Mouse (Mus musculus) kidney, embryonic 15.5 days (tissue): Measurements from ENCODE around the gene Scgn. TPM values are rescaled to one million over a fixed set of nuclear protein-coding genes. Genes with fewer than 3 reads are reported as not detected.

ENCODE experiments used
- ATAC-seq: fragments of 200-750 bp; cut with Nextera tagmentation; replicated peaks from 2 replicates; pipeline ENCODE4 v1.8.0; 2017; ENCODE audit warnings: moderate TSS enrichment; ENCODE audit not compliant: low FRiP score
- H3K27ac ChIP-seq: fragments of 300-500 bp; sonication (generic); 2 replicates; pipeline ENCODE4 v1.5.1; 2015; ENCODE audit warnings: mild to moderate bottlenecking, inconsistent platforms
- H3K27me3 ChIP-seq: fragments of 300-500 bp; sonication (generic); 2 replicates; pipeline ENCODE4 v1.6.1; 2015; ENCODE audit warnings: inconsistent platforms
- H3K36me3 ChIP-seq: fragments of 300-500 bp; sonication (generic); 2 replicates; pipeline ENCODE4 v1.6.1; 2015; ENCODE audit warnings: inconsistent platforms
- H3K4me1 ChIP-seq: fragments of 300-500 bp; sonication (generic); 2 replicates; pipeline ENCODE4 v1.6.1; 2015; ENCODE audit warnings: inconsistent platforms
- H3K4me2 ChIP-seq: fragments of 300-500 bp; sonication (generic); 2 replicates; pipeline ENCODE4 v1.6.1; 2015; ENCODE audit warnings: moderate library complexity, mild to moderate bottlenecking, inconsistent platforms
- H3K4me3 ChIP-seq: fragments of 300-500 bp; sonication (generic); replicated peaks from 2 replicates; pipeline ENCODE4 v1.5.1; 2015; ENCODE audit warnings: mild to moderate bottlenecking, inconsistent platforms
- H3K9ac ChIP-seq: fragments of 300-500 bp; sonication (generic); 2 replicates; pipeline ENCODE4 v1.6.1; 2015; ENCODE audit warnings: mild to moderate bottlenecking, inconsistent platforms
- H3K9me3 ChIP-seq: fragments of 300-500 bp; sonication (generic); replicated peaks from 2 replicates; pipeline ENCODE4 v1.6.1; 2016; ENCODE audit warnings: inconsistent platforms
- WGBS: fragments of 180-500 bp; shearing (Covaris S2); methylation state at CpG from one replicate; pipeline ENCODE4 v1.1.7; 2015; ENCODE audit warnings: mixed read lengths; 5-methylcytosine and 5-hydroxymethylcytosine counted together
- polyA plus RNA-seq: library from polyadenylated mRNA; unstranded; fragments of >200 nt; fragmentation: Nextera tagmentation; extraction: Ambion mirVana; gene quantifications from 2 replicates; pipeline ENCODE4 v1.2.1, GENCODE M21; 2015

Scgn gene
- polyA plus RNA-seq = 0.23 and 0.60 TPM in 2 replicates

- Histone ChIP-seq H3K36me3 (no peaks in the 10 kb centered on the region), H3K4me1 (peaks cover 5% of the 10 kb centered on the region), H3K27me3 (peaks cover 31% of the 10 kb centered on the region), H3K9ac (no peak within 1 kb of the TSS), H3K4me3 (no peak within 1 kb of the TSS), H3K9me3 (no peaks in the 10 kb centered on the region), H3K27ac (no peak within 1 kb of the TSS), H3K4me2 (peak within 1 kb of the TSS; percentile 39; the same call in 1 of the 2 replicates)
- WGBS = under 1% methylated on average over 20 of the region's 20 CpGs
- ATAC-seq = 0 out of 2 replicates have a peak, but pooled peaks have one; percentile 43
Observed at GRCm38 (mm10) chr13:23990928-23991327, at the start of gene Scgn. Scgn (minus strand) TSS chr13:23991214.

GRCm38 (mm10) chr13:24040221-24040620 lies 49.2 kb upstream of the Scgn start:
- Histone ChIP-seq H3K9me3 (no peaks in the 10 kb centered on the region), H3K27ac (no peak overlapping the region), H3K4me2 (no peak overlapping the region), H3K9ac (no peak overlapping the region), H3K4me3 (no peak overlapping the region), H3K4me1 (no peaks in the 10 kb centered on the region), H3K36me3 (peaks cover 46% of the 10 kb centered on the region), H3K27me3 (no peaks in the 10 kb centered on the region)
- ATAC-seq = no peak
- 94% methylated on average over 7 of the region's 7 CpGs for WGBS

GRCm38 (mm10) chr13:24037502-24037901 lies 46.5 kb upstream of the Scgn start:
- Histone ChIP-seq H3K27me3 (no peaks in the 10 kb centered on the region), H3K9ac (no peak overlapping the region), H3K9me3 (no peaks in the 10 kb centered on the region), H3K27ac (no peak overlapping the region), H3K4me2 (no peak overlapping the region), H3K4me3 (no peak overlapping the region), H3K36me3 (peaks cover 29% of the 10 kb centered on the region), H3K4me1 (no peaks in the 10 kb centered on the region)
- no peak for ATAC-seq
- WGBS = 83% methylated on average over 3 of the region's 3 CpGs

GRCm38 (mm10) chr13:24036150-24036549 lies 45.1 kb upstream of the Scgn start:
- no peaks in the 10 kb centered on the region for H3K9me3 ChIP-seq
- H3K27me3 ChIP-seq = no peaks in the 10 kb centered on the region
- no peaks in the 10 kb centered on the region for H3K4me1 ChIP-seq
- no peak overlapping the region for H3K27ac ChIP-seq
- no peak overlapping the region for H3K4me3 ChIP-seq
- peaks cover 20% of the 10 kb centered on the region for H3K36me3 ChIP-seq
- no peak overlapping the region for H3K9ac ChIP-seq
- H3K4me2 ChIP-seq = no peak overlapping the region
- no peak for ATAC-seq
- 88% methylated on average over 18 of the region's 18 CpGs for WGBS

GRCm38 (mm10) chr13:24027191-24028170 lies 36.5 kb upstream of the Scgn start:
- H3K9me3 ChIP-seq = no peaks in the 10 kb centered on the region
- H3K27ac ChIP-seq = no peak overlapping the region
- no peak for ATAC-seq
- H3K4me2 ChIP-seq = no peak overlapping the region
- no peak overlapping the region for H3K9ac ChIP-seq
- no peaks in the 10 kb centered on the region for H3K27me3 ChIP-seq
- 64% methylated on average over 5 of the region's 5 CpGs for WGBS
- no peak overlapping the region for H3K4me3 ChIP-seq
- H3K4me1 ChIP-seq = no peaks in the 10 kb centered on the region
- H3K36me3 ChIP-seq = peaks cover 11% of the 10 kb centered on the region; the same call in 1 of the 2 replicates

GRCm38 (mm10) chr13:24018515-24018914 lies 27.5 kb upstream of the Scgn start:
- 85% methylated on average over 4 of the region's 4 CpGs for WGBS
- H3K27ac ChIP-seq = no peak overlapping the region
- no peaks in the 10 kb centered on the region for H3K27me3 ChIP-seq
- H3K4me3 ChIP-seq = no peak overlapping the region
- no peak overlapping the region for H3K9ac ChIP-seq
- ATAC-seq = no peak
- no peak overlapping the region for H3K4me2 ChIP-seq
- H3K9me3 ChIP-seq = no peaks in the 10 kb centered on the region
- 0 out of 2 replicates have a peak, but pooled peaks cover 9% of the 10 kb centered on the region for H3K36me3 ChIP-seq
- H3K4me1 ChIP-seq = no peaks in the 10 kb centered on the region

GRCm38 (mm10) chr13:24005528-24005927 lies 14.5 kb upstream of the Scgn start:
- Histone ChIP-seq H3K9ac (no peak overlapping the region), H3K4me1 (no peaks in the 10 kb centered on the region), H3K4me2 (no peak overlapping the region), H3K27ac (no peak overlapping the region), H3K4me3 (no peak overlapping the region), H3K9me3 (no peaks in the 10 kb centered on the region), H3K36me3 (0 out of 2 replicates have a peak, but pooled peaks cover 4% of the 10 kb centered on the region), H3K27me3 (no peaks in the 10 kb centered on the region)
- no peak for ATAC-seq
- 82% methylated on average over 2 of the region's 2 CpGs for WGBS

- no peaks in the 10 kb centered on the region for H3K4me1 ChIP-seq
- H3K27me3 ChIP-seq = no peaks in the 10 kb centered on the region
- H3K4me3 ChIP-seq = no peak overlapping the region
- no peaks in the 10 kb centered on the region for H3K9me3 ChIP-seq
- no peaks in the 10 kb centered on the region for H3K36me3 ChIP-seq
- H3K27ac ChIP-seq = no peak overlapping the region
- H3K4me2 ChIP-seq = no peak overlapping the region
- H3K9ac ChIP-seq = no peak overlapping the region
- WGBS = 60% methylated on average over 2 of the region's 2 CpGs
- ATAC-seq = no peak
Observed at GRCm38 (mm10) chr13:24001797-24002196, 10.8 kb upstream of the Scgn start.

- Histone ChIP-seq H3K4me1 (no peaks in the 10 kb centered on the region), H3K4me3 (no peak overlapping the region), H3K9me3 (no peaks in the 10 kb centered on the region), H3K4me2 (no peak overlapping the region), H3K36me3 (no peaks in the 10 kb centered on the region), H3K9ac (no peak overlapping the region), H3K27me3 (no peaks in the 10 kb centered on the region), H3K27ac (no peak overlapping the region)
- WGBS = 80% methylated on average over 2 of the region's 2 CpGs
- ATAC-seq = no peak
Observed at GRCm38 (mm10) chr13:24001081-24001480, 10.1 kb upstream of the Scgn start.

GRCm38 (mm10) chr13:23998826-23999225 lies 7.8 kb upstream of the Scgn start:
- H3K9me3 ChIP-seq = no peaks in the 10 kb centered on the region
- no peak overlapping the region for H3K9ac ChIP-seq
- H3K4me3 ChIP-seq = no peak overlapping the region
- H3K4me1 ChIP-seq = 0 out of 2 replicates have a peak, but pooled peaks cover 3% of the 10 kb centered on the region
- no peak overlapping the region for H3K27ac ChIP-seq
- H3K4me2 ChIP-seq = no peak overlapping the region
- ATAC-seq = no peak
- H3K36me3 ChIP-seq = no peaks in the 10 kb centered on the region
- peaks cover 5% of the 10 kb centered on the region for H3K27me3 ChIP-seq
- WGBS = 74% methylated on average over 2 of the region's 2 CpGs

GRCm38 (mm10) chr13:23994756-23995155 lies 3.7 kb upstream of the Scgn start:
- H3K4me3 ChIP-seq = no peak overlapping the region
- H3K4me1 ChIP-seq = peaks cover 5% of the 10 kb centered on the region
- H3K9ac ChIP-seq = no peak overlapping the region
- no peak overlapping the region for H3K4me2 ChIP-seq
- H3K36me3 ChIP-seq = no peaks in the 10 kb centered on the region
- peaks cover 31% of the 10 kb centered on the region for H3K27me3 ChIP-seq
- H3K27ac ChIP-seq = no peak overlapping the region
- H3K9me3 ChIP-seq = no peaks in the 10 kb centered on the region
- 64% methylated on average over 3 of the region's 3 CpGs for WGBS
- ATAC-seq = no peak

GRCm38 (mm10) chr13:23994024-23994423 lies 3.0 kb upstream of the Scgn start:
- Histone ChIP-seq H3K4me3 (no peak overlapping the region), H3K27me3 (peaks cover 31% of the 10 kb centered on the region), H3K27ac (no peak overlapping the region), H3K36me3 (no peaks in the 10 kb centered on the region), H3K9ac (no peak overlapping the region), H3K4me1 (peaks cover 5% of the 10 kb centered on the region), H3K9me3 (no peaks in the 10 kb centered on the region), H3K4me2 (no peak overlapping the region)
- no peak for ATAC-seq
- 13% methylated on average over 9 of the region's 9 CpGs for whole genome bisulfite sequencing
